Comparison of ENCODE assay signal across 27 mouse cellular contexts in genomic region chr5:4892734-4893133, GRCm38 (mm10).
DNase-seq lines count a peak whose midpoint lies in the region; ATAC-seq and TF ChIP-seq lines count a peak whose summit lies in the region.
"Had no signal": no experiment of that assay in that cellular context is flagged by ENCODE, and none has a peak within 500 bp of the region (broad histone marks: within the 10 kb centered on the region; RNA-seq: fewer than 3 reads in every experiment).

No protein-coding gene starts in this region.

- DNase-seq in lung, embryonic 14.5 days: no peak
- no peak for DNase-seq in lung, postnatal 25 days (ENCODE audit: low spot score)
- DNase-seq in right cerebral cortex, adult 18-20 months: no peak
- DNase-seq: cerebellum, adult 18-20 months; cerebellum, postnatal 10 days; heart, adult 2 months; heart, postnatal 4 days; kidney, adult 11 months; kidney, postnatal 4 days; left cerebral cortex, postnatal 4 days; lung, postnatal 36 days; right cerebral cortex, postnatal 14 days; thymus, postnatal 14 days had no signal

- H3K9me3 ChIP-seq in forebrain, embryonic 15.5 days: no peaks in the 10 kb centered on the region
- H3K9me3 ChIP-seq in forebrain, embryonic 13.5 days (replicated peaks): no peaks in the 10 kb centered on the region
- no peaks in the 10 kb centered on the region for H3K9me3 ChIP-seq in lung, embryonic 14.5 days (ENCODE audit: low read depth, low read length)
- no peaks in the 10 kb centered on the region for H3K9me3 ChIP-seq in midbrain, embryonic 15.5 days
- no peaks in the 10 kb centered on the region for H3K9me3 ChIP-seq in neural tube, embryonic 15.5 days (replicated peaks)
- H3K9me3 ChIP-seq: heart, embryonic 12.5 days; hindbrain, embryonic 13.5 days; kidney, embryonic 15.5 days; liver, embryonic 15.5 days; lung, embryonic 15.5 days; stomach, embryonic 15.5 days had no signal

- peaks cover 19% of the 10 kb centered on the region for H3K4me1 ChIP-seq in forebrain, embryonic 15.5 days
- peaks cover 4% of the 10 kb centered on the region; the same call in 1 of the 2 replicates for H3K4me1 ChIP-seq in forebrain, embryonic 13.5 days
- H3K4me1 ChIP-seq in lung, embryonic 14.5 days (ENCODE audit: insufficient read depth): no peaks in the 10 kb centered on the region
- peaks cover 41% of the 10 kb centered on the region for H3K4me1 ChIP-seq in midbrain, embryonic 15.5 days
- peaks cover 20% of the 10 kb centered on the region for H3K4me1 ChIP-seq in neural tube, embryonic 15.5 days
- H3K4me1 ChIP-seq: heart, embryonic 12.5 days; liver, embryonic 15.5 days; stomach, embryonic 15.5 days had no signal

- peak overlapping the region; percentile 54; the same call in 1 of the 2 replicates for H3K27ac ChIP-seq in forebrain, embryonic 15.5 days (replicated peaks)
- no peak overlapping the region for H3K27ac ChIP-seq in forebrain, embryonic 13.5 days
- peak overlapping the region; percentile 48; the same call in 1 of the 2 replicates for H3K27ac ChIP-seq in lung, embryonic 14.5 days (ENCODE audit: low read depth)
- peak overlapping the region; percentile 76 for H3K27ac ChIP-seq in midbrain, embryonic 15.5 days
- H3K27ac ChIP-seq in neural tube, embryonic 15.5 days (replicated peaks): no peak overlapping the region
- H3K27ac ChIP-seq: heart, adult 2 months; liver, embryonic 15.5 days; stomach, embryonic 15.5 days had no signal

- no peak for TF ChIP-seq CTCF in lung, embryonic 14.5 days (IDR thresholded peaks at IDR 0.05; ENCODE audit: low read depth)

- H3K4me2 ChIP-seq in forebrain, embryonic 15.5 days (replicated peaks): no peak overlapping the region
- no peak overlapping the region for H3K4me2 ChIP-seq in forebrain, embryonic 13.5 days
- H3K4me2 ChIP-seq in lung, embryonic 14.5 days: no peak overlapping the region
- H3K4me2 ChIP-seq in midbrain, embryonic 15.5 days: no peak overlapping the region
- H3K4me2 ChIP-seq in neural tube, embryonic 15.5 days: no peak overlapping the region
- H3K4me2 ChIP-seq: heart, embryonic 12.5 days; hindbrain, embryonic 13.5 days; kidney, embryonic 15.5 days; liver, embryonic 15.5 days; lung, embryonic 15.5 days; stomach, embryonic 15.5 days had no signal

- no peak for ATAC-seq in forebrain, embryonic 15.5 days (replicated peaks)
- no peak for ATAC-seq in forebrain, embryonic 13.5 days
- ATAC-seq in lung, embryonic 14.5 days (ENCODE audit: insufficient read depth): no peak
- no peak for ATAC-seq in midbrain, embryonic 15.5 days (replicated peaks)
- peak; percentile 32; the same call in 1 of the 2 replicates for ATAC-seq in neural tube, embryonic 15.5 days (ENCODE audit: low FRiP score)
- ATAC-seq: activated CD4-positive, CD25-positive, alpha-beta regulatory T cell, adult 4 months; forebrain, embryonic 14.5 days; inflammation-experienced regulatory T-cells, adult 6 months had no signal

- no peaks in the 10 kb centered on the region for H3K36me3 ChIP-seq in forebrain, embryonic 15.5 days
- H3K36me3 ChIP-seq in forebrain, embryonic 13.5 days (ENCODE audit: poor library complexity, severe bottlenecking): no peaks in the 10 kb centered on the region
- no peaks in the 10 kb centered on the region for H3K36me3 ChIP-seq in lung, embryonic 14.5 days (ENCODE audit: insufficient read depth)
- no peaks in the 10 kb centered on the region for H3K36me3 ChIP-seq in midbrain, embryonic 15.5 days (replicated peaks)
- H3K36me3 ChIP-seq in neural tube, embryonic 15.5 days: no peaks in the 10 kb centered on the region
- H3K36me3 ChIP-seq: heart, embryonic 12.5 days; hindbrain, embryonic 13.5 days; kidney, embryonic 15.5 days; liver, embryonic 15.5 days; lung, embryonic 15.5 days; stomach, embryonic 15.5 days had no signal

- H3K9ac ChIP-seq in forebrain, embryonic 15.5 days (replicated peaks): no peak overlapping the region
- no peak overlapping the region for H3K9ac ChIP-seq in forebrain, embryonic 13.5 days
- H3K9ac ChIP-seq in lung, embryonic 14.5 days: no peak overlapping the region
- no peak overlapping the region for H3K9ac ChIP-seq in midbrain, embryonic 15.5 days
- H3K9ac ChIP-seq in neural tube, embryonic 15.5 days (replicated peaks): no peak overlapping the region
- H3K9ac ChIP-seq: heart, embryonic 12.5 days; hindbrain, embryonic 13.5 days; kidney, embryonic 15.5 days; liver, embryonic 15.5 days; lung, embryonic 15.5 days; stomach, embryonic 15.5 days had no signal

- H3K27me3 ChIP-seq in forebrain, embryonic 15.5 days: no peaks in the 10 kb centered on the region
- H3K27me3 ChIP-seq in forebrain, embryonic 13.5 days: no peaks in the 10 kb centered on the region
- no peaks in the 10 kb centered on the region for H3K27me3 ChIP-seq in lung, embryonic 14.5 days (ENCODE audit: insufficient read depth, low read length)
- no peaks in the 10 kb centered on the region for H3K27me3 ChIP-seq in midbrain, embryonic 15.5 days (replicated peaks)
- no peaks in the 10 kb centered on the region for H3K27me3 ChIP-seq in neural tube, embryonic 15.5 days (replicated peaks)
- H3K27me3 ChIP-seq: CH12.LX; heart, embryonic 12.5 days; hindbrain, embryonic 13.5 days; kidney, embryonic 15.5 days; liver, embryonic 15.5 days; lung, embryonic 15.5 days; stomach, embryonic 15.5 days had no signal

- WGBS in forebrain, embryonic 15.5 days: 72% methylated on average over 4 of the region's 4 CpGs
- 78% methylated on average over 4 of the region's 4 CpGs for WGBS in forebrain, embryonic 13.5 days
- 61% methylated on average over 4 of the region's 4 CpGs for WGBS in lung, embryonic 14.5 days
- 49% methylated on average over 4 of the region's 4 CpGs for WGBS in midbrain, embryonic 15.5 days
- 38% methylated on average over 4 of the region's 4 CpGs for WGBS in neural tube, embryonic 15.5 days

- H3K4me3 ChIP-seq in forebrain, embryonic 15.5 days: no peak overlapping the region
- no peak overlapping the region for H3K4me3 ChIP-seq in forebrain, embryonic 13.5 days
- no peak overlapping the region for H3K4me3 ChIP-seq in lung, embryonic 14.5 days (ENCODE audit: low read depth, low read length)
- H3K4me3 ChIP-seq in midbrain, embryonic 15.5 days: no peak overlapping the region
- H3K4me3 ChIP-seq in neural tube, embryonic 15.5 days (replicated peaks): no peak overlapping the region
- H3K4me3 ChIP-seq: heart, adult 2 months; heart, embryonic 12.5 days; hindbrain, embryonic 13.5 days; kidney, embryonic 15.5 days; liver, embryonic 15.5 days; lung, embryonic 15.5 days; stomach, embryonic 15.5 days had no signal

Comparison
In these comparisons a context has a peak if more than half of its experiments do, and no peak if none do; other contexts are left out.
1. H3K27ac ChIP-seq: peak in forebrain, embryonic 15.5 days (single experiment), lung, embryonic 14.5 days (single experiment) and midbrain, embryonic 15.5 days (single experiment); none in forebrain, embryonic 13.5 days (single experiment) and neural tube, embryonic 15.5 days (single experiment).